Mouse (Mus musculus): ENCODE measurements at regions not wholly inside any gene's neighbourhood (a gene's known extent, or its start where the extent isn't known, plus 50 kb on each side); places are given as distances from the start of the nearest gene placed in this dataset.

DNA sequence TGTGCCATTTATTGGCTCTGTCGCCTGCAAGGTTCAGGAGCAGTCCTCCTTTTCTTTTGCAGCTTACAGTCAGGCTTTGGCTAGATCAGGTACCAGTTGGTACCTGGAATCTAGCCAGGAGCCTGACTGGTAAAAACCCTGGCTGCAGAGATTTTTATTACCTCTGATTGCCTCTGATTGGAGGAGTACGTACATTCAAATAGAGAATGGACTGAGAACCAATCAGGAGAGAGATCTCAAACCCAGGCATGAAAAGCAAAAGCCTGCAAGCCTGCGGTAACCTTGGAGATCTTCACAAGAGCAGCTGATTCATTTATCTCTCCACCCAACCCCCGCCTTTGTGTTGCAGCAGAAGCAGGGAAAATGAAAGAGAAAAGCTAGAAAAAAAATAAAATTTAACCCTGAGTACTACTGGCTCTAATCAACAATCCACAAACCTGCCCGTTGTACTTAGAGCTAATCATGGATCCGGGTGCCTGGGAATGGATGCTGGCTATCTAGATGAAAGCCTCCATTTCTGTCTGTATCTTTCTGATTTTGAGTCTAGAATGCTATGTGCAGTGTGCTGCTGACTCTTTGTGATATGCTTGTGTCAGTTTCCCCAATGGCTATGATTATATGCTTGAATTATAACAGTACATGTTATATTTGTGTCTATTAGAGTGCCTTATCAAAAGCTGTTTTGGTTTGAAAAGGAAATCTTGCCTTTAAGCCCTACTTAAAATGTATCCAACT is 406.2 kb upstream of the Ndn start:
- no peak for DNase-seq (ENCODE audit: low spot score in 2 of 2)

DNA sequence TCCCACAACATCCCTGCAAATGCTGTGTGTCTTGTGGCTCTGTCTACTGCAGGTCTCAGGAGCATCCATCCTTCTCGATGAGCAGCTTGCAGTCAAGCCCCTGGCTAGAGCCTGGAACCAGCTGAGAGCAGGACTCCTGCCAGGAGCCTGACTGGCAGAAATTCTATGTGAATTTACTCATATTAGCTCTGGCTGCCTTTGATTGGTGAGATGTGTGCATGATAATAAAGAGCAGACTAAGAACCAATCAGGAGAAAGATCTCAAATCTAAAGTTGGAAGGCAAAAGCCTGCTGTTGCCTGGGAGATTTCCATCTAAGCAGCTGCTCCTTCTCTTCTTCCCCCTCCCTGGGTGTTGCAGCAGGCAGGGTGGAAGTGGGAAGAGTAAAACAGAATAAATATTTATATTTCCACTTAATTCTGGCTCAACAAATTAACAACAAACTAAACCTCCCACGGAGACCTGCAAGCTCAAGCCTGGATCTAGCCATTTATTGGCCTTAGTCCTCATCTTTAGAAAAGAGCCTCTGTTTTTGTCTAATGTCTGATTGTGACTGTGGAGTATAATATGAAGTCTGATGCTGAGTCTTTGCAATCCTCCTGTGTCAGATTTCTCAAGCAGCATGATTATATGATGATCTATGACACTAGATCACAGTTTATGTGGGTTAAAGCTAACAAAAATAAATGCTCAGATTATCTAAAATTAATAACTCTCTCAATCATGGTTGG is 364.0 kb upstream of the Ndn start:
- peak in 1 of 2 experiments; percentile 2 for DNase-seq (ENCODE audit: low spot score in 2 of 2)

DNA sequence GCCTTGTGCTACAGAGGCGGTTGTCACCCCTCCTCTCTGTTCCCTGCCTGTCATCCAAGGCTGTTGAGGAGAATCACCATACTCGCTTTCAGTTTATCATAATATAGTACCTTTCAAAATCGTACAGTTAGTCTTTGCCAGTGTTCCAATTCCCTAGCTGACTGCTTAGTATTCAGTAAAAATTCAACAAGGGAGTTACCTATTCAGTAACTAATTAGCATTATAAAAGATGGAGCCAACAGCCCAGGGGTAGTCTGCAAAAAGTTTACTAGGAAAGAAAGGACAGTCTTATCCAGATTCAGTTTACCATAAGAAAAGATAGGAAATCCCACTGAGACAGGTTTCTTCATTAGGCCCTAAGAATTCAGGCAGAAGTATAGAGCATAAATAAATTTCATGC is 319.7 kb upstream of the Ndn start:
- DNase-seq (ENCODE audit: low spot score in 2 of 2) = no peak

DNA sequence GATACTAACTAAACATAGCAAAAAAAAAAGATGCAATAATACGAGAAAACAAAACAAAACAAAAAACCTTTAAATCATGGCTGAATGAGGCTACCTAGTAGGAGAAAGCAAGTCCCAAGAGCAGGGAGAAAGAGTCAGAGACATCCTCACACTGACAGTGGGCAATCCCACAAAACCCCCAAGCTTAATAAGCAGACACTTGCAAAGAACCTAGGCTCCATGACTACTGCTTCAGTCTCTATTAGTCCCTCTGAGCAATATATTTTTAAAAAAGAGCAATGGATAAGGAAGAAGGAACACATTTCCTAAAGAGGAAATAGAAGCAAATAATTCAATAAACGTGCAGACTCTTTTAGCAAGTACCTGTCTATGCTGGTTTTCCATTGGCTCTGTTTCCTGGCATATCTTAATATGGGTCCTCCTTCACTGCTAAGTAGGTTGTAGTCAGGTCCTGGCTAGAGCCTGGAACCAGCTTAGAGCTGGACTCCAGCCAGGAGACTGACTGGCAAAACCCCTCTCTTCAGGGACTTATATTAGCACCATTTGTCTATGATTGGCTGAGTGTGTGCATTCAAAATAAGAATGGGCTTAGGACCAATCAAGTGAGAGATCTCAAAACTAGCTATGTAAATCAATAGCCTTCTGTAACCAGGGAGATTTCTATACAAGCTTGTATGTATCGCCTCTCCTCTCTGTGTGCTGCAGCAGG is 300.5 kb upstream of the Ndn start:
- DNase-seq (ENCODE audit: low spot score in 2 of 2) = no peak

DNA sequence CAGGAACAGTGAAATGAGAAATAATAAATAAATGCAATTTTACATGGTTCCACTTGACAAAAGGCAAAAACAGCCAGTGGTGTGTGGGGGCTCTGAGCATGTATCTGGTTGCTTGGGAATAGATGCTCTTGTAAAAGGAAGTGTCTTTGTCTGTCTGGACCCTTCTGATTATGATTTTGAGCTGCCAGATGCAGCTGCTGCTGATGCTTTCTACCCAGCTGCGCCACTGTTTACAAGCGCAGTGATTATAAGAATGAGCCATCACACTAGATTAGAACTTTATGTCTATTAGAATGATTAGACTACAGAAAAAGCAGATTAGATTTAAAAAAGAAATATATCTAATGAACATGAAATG is 299.9 kb upstream of the Ndn start:
- no peak for DNase-seq (ENCODE audit: low spot score in 2 of 2)

DNA sequence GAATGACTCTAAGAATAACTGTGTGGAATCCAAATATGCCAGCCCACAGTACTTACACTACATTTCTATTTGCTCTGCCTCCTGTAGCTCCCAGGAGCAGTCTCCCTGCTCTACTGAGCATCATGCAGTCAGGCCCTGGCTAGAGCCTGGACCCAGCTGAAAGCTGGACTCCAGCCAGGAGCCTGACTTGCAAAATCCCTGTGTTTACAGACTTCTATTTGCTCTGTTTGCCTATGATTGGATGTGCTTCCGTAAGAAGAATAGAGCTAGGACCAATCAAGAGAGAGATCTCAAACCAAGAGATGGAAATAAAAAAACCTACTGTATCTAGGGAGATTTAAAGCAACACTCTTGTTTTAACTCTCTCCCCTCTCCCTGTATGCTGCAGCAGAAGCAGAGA is 267.8 kb upstream of the Ndn start:
- no peak for DNase-seq (ENCODE audit: low spot score in 2 of 2)

DNA sequence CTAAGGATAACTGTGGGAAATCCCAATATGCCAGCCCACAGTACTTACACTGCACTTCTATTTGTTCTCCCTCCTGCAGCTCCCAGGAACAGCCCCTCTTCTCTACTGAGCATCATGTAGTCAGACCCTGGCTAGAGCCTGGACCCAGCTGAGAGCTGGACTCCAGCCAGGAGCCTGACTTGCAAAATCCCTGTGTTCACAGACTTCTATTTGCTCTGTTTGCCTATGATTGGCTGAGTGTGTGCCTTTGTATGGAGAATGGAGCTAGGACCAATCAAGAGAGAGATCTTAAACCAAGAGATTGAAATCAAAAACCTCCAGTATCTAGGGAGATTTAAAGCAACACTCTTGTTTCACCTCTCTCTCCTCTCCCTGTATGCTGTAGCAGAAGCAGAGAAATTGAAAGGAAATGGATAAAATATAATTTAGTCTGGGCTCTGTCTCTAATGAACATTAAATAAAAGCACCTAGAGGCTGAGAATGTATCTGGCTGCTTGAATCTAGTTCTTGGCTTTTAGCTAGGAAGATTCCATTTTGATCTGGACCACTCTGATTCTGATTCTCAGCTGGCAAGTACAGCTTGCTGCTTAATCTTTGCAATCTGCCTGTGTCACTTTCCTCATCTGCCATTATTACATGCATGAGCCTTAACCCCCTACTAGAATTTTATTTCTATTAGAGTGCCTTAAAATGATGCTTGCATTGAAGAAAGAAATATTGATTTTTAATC is 261.1 kb upstream of the Ndn start:
- peak; percentile 7 to 24 for DNase-seq (ENCODE audit: low spot score in 2 of 2)
